Mouse (Mus musculus): ENCODE data around the gene Aifm2. TPM values are rescaled to one million over a fixed set of nuclear protein-coding genes. Genes with fewer than 3 reads are reported as not detected.

Gene Aifm2
- total and polyA plus RNA-seq, 3 experiments, result 11.2 to 17.9 (median 12.4) TPM

DNA sequence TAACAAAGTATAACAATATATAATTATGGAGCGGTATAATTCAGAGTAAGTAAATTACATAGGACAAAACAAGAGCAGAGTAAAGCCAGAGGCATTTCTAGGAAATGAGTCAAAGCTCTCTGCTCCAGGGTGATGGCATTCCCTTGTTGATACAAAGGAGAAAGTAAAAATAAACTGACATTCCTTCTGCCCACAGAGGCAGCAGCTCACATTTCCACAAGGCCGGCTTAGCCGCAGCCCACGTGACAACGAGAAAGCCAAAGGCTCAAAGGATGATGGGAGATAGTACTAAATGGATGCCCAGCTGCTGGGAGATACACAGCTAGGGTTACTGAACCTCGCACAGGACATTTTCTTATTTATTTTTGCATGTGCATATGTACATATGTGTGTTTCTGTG is 44.8 kb downstream of the Aifm2 start:
- dilution Hi-C loops (cut with MboI; ENCODE audit: extremely low pct_ligation_motif_present, extremely low pct_unique_long_range_greater_than_20kb, low sequenced_read_pairs) (no loop called here), in situ Hi-C loops (cut with MboI; ENCODE audit: low pct_ligation_motif_present, low pct_unique_long_range_greater_than_20kb, low sequenced_read_pairs) (no loop called here)
- H3K4me2 ChIP-seq (ENCODE audit: insufficient read depth, low read depth, poor library complexity, severe bottlenecking), result no peak overlapping the region

DNA sequence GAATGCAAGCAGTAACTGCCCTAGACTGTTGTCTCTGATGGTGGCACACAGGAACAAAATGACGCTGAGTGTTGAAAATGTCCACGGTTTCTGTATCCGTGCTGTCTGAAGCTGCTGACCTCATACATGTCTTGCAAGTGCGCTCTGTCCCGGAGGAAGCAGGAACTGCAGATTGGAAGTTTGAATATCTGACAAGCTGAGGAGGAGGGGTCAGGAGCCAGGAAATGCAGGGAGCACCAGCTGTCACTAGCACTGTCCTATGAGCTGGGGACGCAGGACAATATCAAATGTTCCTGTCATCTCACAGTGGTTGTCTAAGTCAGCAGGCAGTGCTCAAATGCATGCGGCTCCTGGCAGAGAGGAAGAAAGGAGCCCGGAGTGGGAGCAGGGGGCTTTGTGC is 49.6 kb downstream of the Aifm2 start:
- H3K4me1 ChIP-seq (ENCODE audit: control insufficient read depth in 1 of 2, insufficient read depth in 2 of 2), result no peaks in the 10 kb centered on the region
- no peak overlapping the region for H3K4me2 ChIP-seq (ENCODE audit: insufficient read depth, low read depth, poor library complexity, severe bottlenecking)
- TF ChIP-seq PAX5 (IDR thresholded peaks at IDR 0.05; ENCODE audit: low read length) (no peak), NELFE (IDR thresholded peaks at IDR 0.05; ENCODE audit: low read depth, low read length) (no peak), UBTF (IDR thresholded peaks at IDR 0.05; ENCODE audit: low read depth, low read length) (no peak), SMC3 (IDR thresholded peaks at IDR 0.05; ENCODE audit: low read depth, low read length) (no peak), MEF2A (IDR thresholded peaks at IDR 0.05; ENCODE audit: borderline replicate concordance, low read depth, low read length) (no peak), ELF1 (IDR thresholded peaks at IDR 0.05; ENCODE audit: low read depth, low read length) (no peak), USF1 (IDR thresholded peaks at IDR 0.05; ENCODE audit: low read depth, low read length) (no peak), ZC3H11A (IDR thresholded peaks at IDR 0.05; ENCODE audit: low read depth, low read length) (no peak), POLR2A (IDR thresholded peaks at IDR 0.05; ENCODE audit: low read depth, low read length) (no peak), CHD1 (IDR thresholded peaks at IDR 0.05; ENCODE audit: low read depth, low read length) (no peak), TCF12 (IDR thresholded peaks at IDR 0.05; ENCODE audit: low read depth, low read length) (no peak), RAD21 (IDR thresholded peaks at IDR 0.05; ENCODE audit: low read depth, low read length) (no peak), MXI1 (IDR thresholded peaks at IDR 0.05; ENCODE audit: low read depth, low read length) (no peak)
- dilution Hi-C loops (cut with MboI; ENCODE audit: extremely low pct_ligation_motif_present, extremely low pct_unique_long_range_greater_than_20kb, low sequenced_read_pairs) (no loop called here), in situ Hi-C loops (cut with MboI; ENCODE audit: low pct_ligation_motif_present, low pct_unique_long_range_greater_than_20kb, low sequenced_read_pairs) (no loop called here)
- no peaks in the 10 kb centered on the region for H3K9me3 ChIP-seq (replicated peaks; ENCODE audit: low read length)
- no peak for DNase-seq (ENCODE audit: extremely low read depth)
- H3K9ac ChIP-seq (ENCODE audit: insufficient read depth, low read depth), result no peak overlapping the region
- H3K79me2 ChIP-seq (replicated peaks; ENCODE audit: control insufficient read depth, extremely low read depth, insufficient read depth, poor library complexity, severe bottlenecking), result no peaks in the 10 kb centered on the region
- H3K27ac ChIP-seq (ENCODE audit: insufficient read depth, low read depth), result no peak overlapping the region
- H3K36me3 ChIP-seq (replicated peaks in 1 of 2; ENCODE audit: control insufficient read depth in 1 of 2, insufficient read depth in 1 of 2, low read length in 1 of 2), result no peaks in the 10 kb centered on the region
- H3K4me3 ChIP-seq (replicated peaks in 1 of 3; ENCODE audit: low read depth in 2 of 3, low read length in 2 of 3, poor library complexity in 1 of 3), result no peak overlapping the region
- no peaks in the 10 kb centered on the region for H3K27me3 ChIP-seq (replicated peaks)

More for the DNA sequence above, 44.8 kb downstream of the Aifm2 start:
- Histone ChIP-seq H3K27me3 (replicated peaks) (no peaks in the 10 kb centered on the region), H3K27ac (ENCODE audit: insufficient read depth, low read depth) (no peak overlapping the region), H3K9me3 (replicated peaks; ENCODE audit: low read length) (no peaks in the 10 kb centered on the region), H3K4me1 (ENCODE audit: control insufficient read depth in 1 of 2, insufficient read depth in 2 of 2) (no peaks in the 10 kb centered on the region), H3K36me3 (replicated peaks in 1 of 2; ENCODE audit: control insufficient read depth in 1 of 2, insufficient read depth in 1 of 2, low read length in 1 of 2) (no peaks in the 10 kb centered on the region), H3K9ac (ENCODE audit: insufficient read depth, low read depth) (no peak overlapping the region), H3K79me2 (replicated peaks; ENCODE audit: control insufficient read depth, extremely low read depth, insufficient read depth, poor library complexity, severe bottlenecking) (no peaks in the 10 kb centered on the region), H3K4me3 (replicated peaks in 1 of 3; ENCODE audit: low read depth in 2 of 3, low read length in 2 of 3, poor library complexity in 1 of 3) (no peak overlapping the region)
- TF ChIP-seq USF1 (IDR thresholded peaks at IDR 0.05; ENCODE audit: low read depth, low read length) (no peak), NRF1 (IDR thresholded peaks at IDR 0.05; ENCODE audit: low read depth, low read length) (no peak), MYC (IDR thresholded peaks at IDR 0.05; ENCODE audit: low read depth, low read length) (no peak), MAZ (IDR thresholded peaks at IDR 0.05; ENCODE audit: low read depth, low read length) (no peak), TBP (conservative IDR thresholded peaks at IDR 0.05; ENCODE audit: low read depth, low read length) (no peak), E2F4 (IDR thresholded peaks at IDR 0.05; ENCODE audit: insufficient replicate concordance, low read depth, low read length) (no peak), PAX5 (IDR thresholded peaks at IDR 0.05; ENCODE audit: low read length) (no peak), HCFC1 (IDR thresholded peaks at IDR 0.05; ENCODE audit: low read depth, low read length) (no peak), ELF1 (IDR thresholded peaks at IDR 0.05; ENCODE audit: low read depth, low read length) (no peak), UBTF (IDR thresholded peaks at IDR 0.05; ENCODE audit: low read depth, low read length) (no peak), JUN (IDR thresholded peaks at IDR 0.05; ENCODE audit: insufficient read depth, low read depth, low read length) (no peak)
- no peak for DNase-seq (ENCODE audit: extremely low read depth)

Data from CH12.LX (cell line).